Mouse (Mus musculus) liver, embryonic 14.5 days (tissue): Measurements from ENCODE around the gene Zfp13. TPM values are rescaled to one million over a fixed set of nuclear protein-coding genes. Genes with fewer than 3 reads are reported as not detected.
"Not testable (repeated sequence)": the region's sequence is repeated elsewhere in the genome, so short reads cannot be mapped to it uniquely, and the experiment has no call there.

Source experiments
- ATAC-seq: fragments of 200-750 bp; cut with Nextera tagmentation; 2 replicates; pipeline ENCODE4 v1.8.0; 2017; ENCODE audit warnings: moderate number of reproducible peaks, mild to moderate bottlenecking, moderate library complexity; ENCODE audit not compliant: insufficient read depth
- DNase-seq, 3 experiments: peaks; one replicate each; pipeline ENCODE4 v3.0.0-alpha.2; 2012 to 2013; ENCODE audit warnings: low read depth in 3 of 3, low spot score in 3 of 3
- H3K27ac ChIP-seq: fragments of 300-500 bp; sonication (generic); 2 replicates; pipeline ENCODE4 v1.5.1; 2014; ENCODE audit warnings: moderate library complexity, mild to moderate bottlenecking, control low read depth, inconsistent platforms
- H3K27me3 ChIP-seq: fragments of 300-500 bp; sonication (generic); 2 replicates; pipeline ENCODE4 v1.6.1; 2014; ENCODE audit warnings: mild to moderate bottlenecking, low read length, moderate library complexity; ENCODE audit not compliant: control insufficient read depth, insufficient read depth
- H3K36me3 ChIP-seq: fragments of 300-500 bp; sonication (generic); replicated peaks from 2 replicates; pipeline ENCODE4 v1.6.1; 2014; ENCODE audit warnings: low read depth; ENCODE audit not compliant: control insufficient read depth, insufficient read depth
- H3K4me1 ChIP-seq, 2 experiments: fragments of 200-500 bp in 1 of 2; fragments of 300-500 bp in 1 of 2; sonication (generic) in 1 of 2; replicated peaks; 2 replicates each; pipeline ENCODE4 v1.6.1; 2012 to 2014; ENCODE audit warnings: antibody characterized with exemption in 1 of 2, inconsistent platforms in 1 of 2, low read length in 1 of 2; ENCODE audit not compliant: control insufficient read depth in 2 of 2, insufficient read depth in 2 of 2
- H3K4me2 ChIP-seq: fragments of 300-500 bp; sonication (generic); 2 replicates; pipeline ENCODE4 v1.6.1; 2014; ENCODE audit warnings: low read depth, mild to moderate bottlenecking, control low read depth, moderate library complexity
- H3K4me3 ChIP-seq, 2 experiments: fragments of 200-500 bp in 1 of 2; fragments of 300-500 bp in 1 of 2; sonication (generic) in 1 of 2; 2 replicates each; pipeline ENCODE4 v1.5.1; 2012 to 2014; ENCODE audit warnings: low read depth in 2 of 2, low read length in 2 of 2, mild to moderate bottlenecking in 2 of 2, control low read depth in 1 of 2, inconsistent platforms in 1 of 2, moderate library complexity in 1 of 2; ENCODE audit not compliant: insufficient read depth in 1 of 2
- H3K9ac ChIP-seq: fragments of 300-500 bp; sonication (generic); replicated peaks from 2 replicates; pipeline ENCODE4 v1.6.1; 2014; ENCODE audit warnings: mild to moderate bottlenecking, control low read depth, moderate library complexity
- H3K9me3 ChIP-seq: fragments of 300-500 bp; sonication (generic); 2 replicates; pipeline ENCODE4 v1.6.1; 2016; ENCODE audit warnings: low read length, mixed read lengths; ENCODE audit not compliant: control insufficient read depth
- CTCF ChIP-seq: IDR thresholded peaks from 2 replicates; pipeline ENCODE4 v1.5.1; 2016; ENCODE audit warnings: antibody characterized with exemption, low read depth, control low read depth
- EP300 ChIP-seq: IDR thresholded peaks from 2 replicates; pipeline ENCODE4 v1.6.1; 2016; ENCODE audit warnings: antibody characterized with exemption, low read depth
- WGBS: fragments of 180-500 bp; shearing (Covaris S2); extraction: QIAGEN DNeasy Blood & Tissue Kit; methylation state at CpG from one replicate; pipeline ENCODE4 v1.1.7; 2014; ENCODE audit not compliant: insufficient replicate concordance; 5-methylcytosine and 5-hydroxymethylcytosine counted together
- polyA plus RNA-seq, 2 experiments: library from polyadenylated mRNA; depleted of rRNA in 1 of 2; stranded (reverse) in 1 of 2; unstranded in 1 of 2; fragments of >200 nt; fragmentation: Nextera tagmentation in 1 of 2; extraction: Ambion mirVana in 1 of 2; gene quantifications; 2 replicates each; pipeline versions ENCODE4 v1.2.1 to v1.2.3; 2012 to 2014

Zfp13 gene
- polyA plus RNA-seq, 2 experiments: 1.3 to 1.9 TPM

DNA sequence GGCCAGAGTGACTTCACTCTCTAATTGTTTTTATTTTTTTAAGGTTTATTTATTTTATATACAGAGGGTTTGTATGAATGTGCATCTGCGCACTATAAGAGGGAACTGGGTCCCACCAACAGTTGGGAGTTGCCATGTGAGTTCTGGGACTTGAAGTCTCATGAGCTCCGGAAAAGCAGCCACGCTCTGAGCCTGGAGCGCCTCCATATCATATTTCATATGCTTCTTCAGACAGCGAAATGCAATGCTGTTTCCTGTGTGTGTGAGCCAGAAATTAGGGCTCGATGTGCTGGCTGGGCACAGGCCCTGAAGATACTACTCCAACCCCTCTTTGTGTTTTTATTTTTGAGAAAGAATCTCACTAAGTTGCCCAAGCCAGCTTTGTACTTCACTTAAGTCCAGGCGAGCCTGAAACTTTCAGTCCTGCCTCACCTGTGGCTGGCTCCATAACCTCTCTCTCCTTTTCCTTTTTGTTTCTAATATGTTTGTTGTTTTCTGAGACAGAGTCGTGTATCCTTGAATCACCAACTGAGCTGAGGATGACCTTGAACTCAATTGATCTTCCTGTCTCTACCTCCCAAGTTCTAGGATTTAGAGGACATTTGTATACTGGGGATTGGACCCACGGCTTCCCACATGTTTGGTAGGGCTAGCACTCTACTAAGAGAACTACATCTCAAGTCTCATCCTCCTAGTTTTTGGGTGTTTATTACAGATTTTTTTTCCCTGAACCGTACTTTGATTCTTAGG, 2.7 kb upstream of the Zfp13 start:
- no peak for TF ChIP-seq CTCF
- no peak for TF ChIP-seq EP300
- WGBS: 48% methylated on average over 10 of the region's 10 CpGs
- H3K9me3 ChIP-seq: no peaks in the 10 kb centered on the region
- no peak overlapping the region for H3K4me2 ChIP-seq
- no peaks in the 10 kb centered on the region for H3K27me3 ChIP-seq
- peaks cover 0 to 12% of the 10 kb centered on the region in 2 experiments; a peak in 2 of 4 replicates for H3K4me1 ChIP-seq
- ATAC-seq (no peak), DNase-seq (no peak)
- no peaks in the 10 kb centered on the region for H3K36me3 ChIP-seq
- no peak overlapping the region for H3K9ac ChIP-seq
- no peak overlapping the region for H3K27ac ChIP-seq
- H3K4me3 ChIP-seq: no peak overlapping the region

DNA sequence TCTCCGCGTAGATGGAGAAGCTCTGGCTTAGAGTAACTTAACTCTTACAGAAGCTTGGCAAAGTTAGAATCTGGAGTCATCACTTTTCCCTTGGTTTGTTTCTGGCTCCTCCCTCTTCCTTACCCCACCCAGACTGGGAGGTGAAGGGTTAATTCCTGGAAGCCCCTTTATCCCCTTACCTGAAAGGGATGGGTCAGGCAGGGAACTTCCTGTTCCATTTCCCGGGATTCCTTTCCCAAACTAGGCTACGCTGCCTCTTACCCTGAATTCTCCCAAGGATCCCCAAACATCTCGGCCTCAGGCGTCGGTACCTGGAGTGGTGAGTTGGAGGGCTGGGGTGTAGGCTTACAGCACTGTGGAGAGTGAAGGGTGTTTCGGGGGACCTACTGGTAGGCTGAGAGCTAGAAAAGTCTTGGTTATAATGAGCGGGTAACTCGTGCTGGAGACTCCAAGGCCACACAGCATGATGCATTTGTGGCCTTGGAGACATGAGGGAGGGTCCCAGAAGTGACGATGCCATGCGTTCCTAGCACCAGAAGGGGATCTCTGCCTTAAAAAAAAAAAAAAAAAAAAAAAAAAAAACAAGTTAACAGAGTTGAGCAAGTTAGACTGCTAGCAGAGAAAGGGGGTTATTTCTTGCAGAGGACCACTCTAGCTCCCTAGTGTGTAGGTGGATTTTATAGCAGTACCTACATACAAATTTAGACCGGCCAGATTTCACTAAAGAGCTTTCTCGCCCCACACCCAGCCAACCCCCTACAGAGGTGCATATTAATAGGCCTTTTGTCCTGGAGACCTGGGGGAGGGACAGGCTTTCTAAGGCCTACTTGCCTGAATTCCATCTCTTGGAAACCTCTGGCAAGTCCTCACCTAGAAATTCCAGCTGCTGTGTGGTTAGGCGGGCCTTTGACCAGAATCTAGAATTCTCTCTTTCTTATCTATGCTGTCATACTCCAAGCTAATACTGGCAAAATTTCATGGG, 1.6 kb upstream of the Zfp13 start, which contains the start of gene Zscan10:
Gene Zscan10 (plus strand): TSS at position 216 of the 982 bp plus-strand sequence.
- Histone ChIP-seq H3K36me3 (no peaks in the 10 kb centered on the region), H3K4me1 (peaks cover 0 to 12% of the 10 kb centered on the region in 2 experiments; a peak in 2 of 4 replicates), H3K4me2 (peak within 1 kb of the TSS; percentile 83), H3K4me3 (peak within 1 kb of the TSS in 1 of 2 experiments; percentile 59; a peak in 2 of 4 replicates), H3K27me3 (no peaks in the 10 kb centered on the region), H3K27ac (no peak within 1 kb of the TSS), H3K9me3 (no peaks in the 10 kb centered on the region), H3K9ac (peak within 1 kb of the TSS; percentile 60; the same call in 1 of the 2 replicates)
- DNase-seq (no peak), ATAC-seq (no peak)
- no peak for TF ChIP-seq CTCF
- no peak for TF ChIP-seq EP300
- WGBS: 68% methylated on average over 15 of the region's 15 CpGs

DNA sequence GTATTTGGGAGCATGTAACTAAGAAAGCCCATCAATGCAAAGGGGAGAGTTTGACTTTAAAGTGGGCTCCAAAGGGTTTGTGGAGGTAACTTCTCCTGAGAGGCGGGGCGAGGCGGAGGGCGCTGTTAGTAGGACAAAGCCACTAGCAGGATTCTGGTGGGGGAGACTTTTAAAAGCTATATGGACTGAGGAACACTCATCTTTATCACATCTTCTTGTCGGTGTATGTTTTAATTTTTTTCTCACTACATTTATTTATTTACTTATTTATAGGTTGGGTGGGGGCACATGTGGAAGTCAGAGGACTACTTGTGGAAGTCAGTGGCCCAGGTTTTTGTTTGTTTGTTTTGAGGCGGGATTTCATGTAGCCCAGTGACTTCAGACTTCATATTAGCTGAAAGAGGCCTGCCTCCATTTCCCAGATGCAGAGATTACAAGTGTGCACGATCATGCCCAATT, 347 bp upstream of the Zfp13 start:
- Histone ChIP-seq H3K4me2 (peak overlapping the region; percentile 83), H3K27ac (no peak overlapping the region; the same call in none of the 2 replicates), H3K9ac (peak overlapping the region; percentile 60), H3K9me3 (no peaks in the 10 kb centered on the region), H3K36me3 (no peaks in the 10 kb centered on the region), H3K4me1 (peaks cover 0 to 12% of the 10 kb centered on the region in 2 experiments; a peak in 2 of 4 replicates), H3K4me3 (peak overlapping the region; percentile 59 to 77), H3K27me3 (no peaks in the 10 kb centered on the region)
- TF ChIP-seq CTCF (no peak), EP300 (no peak)
- ATAC-seq: peak; percentile 11; the same call in 1 of the 2 replicates
- WGBS: 14% methylated on average over 7 of the region's 7 CpGs
- peak in 1 of 3 experiments; percentile 39 for DNase-seq

DNA sequence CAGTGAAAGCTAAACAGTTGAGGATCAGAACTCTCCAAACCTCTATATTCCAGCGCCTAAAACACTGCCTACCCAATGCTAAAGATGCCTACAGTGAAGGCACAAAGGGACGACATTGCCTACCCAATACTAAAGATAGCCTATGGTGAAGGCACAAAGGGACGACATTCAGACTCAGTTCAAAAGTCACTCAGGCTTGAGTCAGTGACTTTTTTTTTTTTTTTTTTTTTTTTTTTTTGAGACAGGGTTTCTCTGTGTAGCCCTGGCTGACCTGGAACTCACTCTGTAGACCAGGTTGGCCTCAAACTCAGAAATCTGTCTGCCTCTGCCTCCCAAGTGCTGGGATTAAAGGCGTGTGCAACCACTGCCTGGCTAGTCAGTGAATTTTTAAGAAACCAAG, 4.1 kb downstream of the Zfp13 start:
- peaks cover 3 to 21% of the 10 kb centered on the region in 2 experiments; a peak in 2 of 4 replicates for H3K4me1 ChIP-seq
- not testable (repeated sequence) for H3K4me3 ChIP-seq, ATAC-seq, H3K9ac ChIP-seq, DNase-seq, H3K4me2 ChIP-seq, H3K27me3 ChIP-seq, H3K27ac ChIP-seq, H3K9me3 ChIP-seq, H3K36me3 ChIP-seq
- 55% methylated on average over 4 of the region's 4 CpGs for WGBS
